Mouse (Mus musculus) limb, embryonic 14.5 days (tissue): ENCODE measurements around the gene Mettl7a1. TPM values are rescaled to one million over a fixed set of nuclear protein-coding genes. Genes with fewer than 3 reads are reported as not detected.
"Not testable (repeated sequence)": the region's sequence is repeated elsewhere in the genome, so short reads cannot be mapped to it uniquely, and the experiment has no call there.

Experiments used
- ATAC-seq: fragments of 200-750 bp; cut with Nextera tagmentation; 2 replicates; pipeline ENCODE4 v1.8.0; 2017; ENCODE audit warnings: low read depth, moderate number of reproducible peaks, moderate TSS enrichment; ENCODE audit not compliant: low FRiP score
- DNase-seq: peaks from one replicate; pipeline ENCODE4 v3.0.0-alpha.2; 2015; ENCODE audit warnings: low spot score
- H3K27ac ChIP-seq: fragments of 300-500 bp; sonication (generic); replicated peaks from 2 replicates; pipeline ENCODE4 v1.5.1; 2014; ENCODE audit warnings: low read depth, mild to moderate bottlenecking, low read length, moderate library complexity, mixed read lengths
- H3K27me3 ChIP-seq: fragments of 300-500 bp; sonication (generic); 2 replicates; pipeline ENCODE4 v1.6.1; 2014; ENCODE audit warnings: low read length, mixed read lengths; ENCODE audit not compliant: control insufficient read depth, insufficient read depth
- H3K36me3 ChIP-seq: fragments of 300-500 bp; sonication (generic); 2 replicates; pipeline ENCODE4 v1.6.1; 2014; ENCODE audit warnings: mild to moderate bottlenecking, low read length, moderate library complexity, mixed read lengths; ENCODE audit not compliant: control insufficient read depth, insufficient read depth
- H3K4me1 ChIP-seq: fragments of 300-500 bp; sonication (generic); 2 replicates; pipeline ENCODE4 v1.6.1; 2014; ENCODE audit warnings: antibody characterized with exemption, low read length, mixed read lengths; ENCODE audit not compliant: control insufficient read depth, insufficient read depth
- H3K4me2 ChIP-seq: fragments of 300-500 bp; sonication (generic); replicated peaks from 2 replicates; pipeline ENCODE4 v1.6.1; 2014; ENCODE audit warnings: low read depth, mild to moderate bottlenecking, low read length, moderate library complexity; ENCODE audit not compliant: severe bottlenecking
- H3K4me3 ChIP-seq: fragments of 300-500 bp; sonication (generic); replicated peaks from 2 replicates; pipeline ENCODE4 v1.5.1; 2014; ENCODE audit warnings: low read length
- H3K9ac ChIP-seq: fragments of 300-500 bp; sonication (generic); 2 replicates; pipeline ENCODE4 v1.6.1; 2014; ENCODE audit warnings: mild to moderate bottlenecking, low read depth, low read length, moderate library complexity; ENCODE audit not compliant: severe bottlenecking
- H3K9me3 ChIP-seq: fragments of 300-500 bp; sonication (generic); 2 replicates; pipeline ENCODE4 v1.6.1; 2016; ENCODE audit warnings: low read length; ENCODE audit not compliant: control insufficient read depth
- POLR2A ChIP-seq: fragments of 200-500 bp; IDR thresholded peaks from 2 replicates; pipeline ENCODE4 v1.8.0; 2012; ENCODE audit warnings: inconsistent platforms, mild to moderate bottlenecking, moderate library complexity, borderline replicate concordance; ENCODE audit not compliant: insufficient read depth, insufficient read length; ENCODE audit errors: extremely low read depth
- WGBS: fragments of 180-500 bp; shearing (Covaris S2); extraction: QIAGEN DNeasy Blood & Tissue Kit; methylation state at CpG from one replicate; pipeline ENCODE4 v1.1.7; 2014; 5-methylcytosine and 5-hydroxymethylcytosine counted together
- polyA plus RNA-seq, 2 experiments: library from polyadenylated mRNA; depleted of rRNA in 1 of 2; stranded (reverse) in 1 of 2; unstranded in 1 of 2; fragments of >200 nt; fragmentation: Nextera tagmentation in 1 of 2; extraction: Ambion mirVana in 1 of 2; gene quantifications; 2 replicates each; pipeline versions ENCODE4 v1.2.1 to v1.2.3; 2012 to 2014

The Mettl7a1 gene
- 12.2 and 14.9 TPM in 2 replicates for polyA plus RNA-seq (2012; rRNA removed)
- polyA plus RNA-seq (2014; fragmentation: Nextera tagmentation; extraction: Ambion mirVana): 3.0 and 4.1 TPM in 2 replicates

GRCm38 (mm10) chr15:100304019-100304991, at the start of gene Mettl7a1:
TSS of gene Mettl7a1 (plus strand) at chr15:100304140.
- no peaks in the 10 kb centered on the region for H3K27me3 ChIP-seq
- peak within 1 kb of the TSS; percentile 90 for H3K4me2 ChIP-seq
- 5% methylated on average over 16 of the region's 30 CpGs for WGBS
- DNase-seq (peak; percentile 79), ATAC-seq (peak; percentile 68)
- peak within 1 kb of the TSS; percentile 60 for H3K9ac ChIP-seq
- H3K27ac ChIP-seq: peak within 1 kb of the TSS; percentile 68
- 0 out of 2 replicates have a peak, but pooled peaks cover 3% of the 10 kb centered on the region for H3K4me1 ChIP-seq
- no peaks in the 10 kb centered on the region for H3K9me3 ChIP-seq
- peak within 1 kb of the TSS; percentile 47 for H3K4me3 ChIP-seq
- 0 out of 2 replicates have a peak, but pooled peaks have one; percentile 55 for TF ChIP-seq POLR2A
- no peaks in the 10 kb centered on the region for H3K36me3 ChIP-seq

- ATAC-seq: no peak
- H3K27me3 ChIP-seq: no peaks in the 10 kb centered on the region
- no peak overlapping the region for H3K27ac ChIP-seq
- no peak overlapping the region for H3K4me2 ChIP-seq
- WGBS: 88% methylated on average over 6 of the region's 6 CpGs
- no peak for DNase-seq
- H3K36me3 ChIP-seq: peaks cover 78% of the 10 kb centered on the region
- H3K4me1 ChIP-seq: no peaks in the 10 kb centered on the region
- H3K9ac ChIP-seq: no peak overlapping the region
- H3K4me3 ChIP-seq: no peak overlapping the region
- TF ChIP-seq POLR2A: no peak
- H3K9me3 ChIP-seq: no peaks in the 10 kb centered on the region
Measured at GRCm38 (mm10) chr15:100256386-100256785, 47.6 kb upstream of the Mettl7a1 start.

GRCm38 (mm10) chr15:100257305-100257704, 46.6 kb upstream of the Mettl7a1 start:
- no peak for ATAC-seq
- H3K9me3 ChIP-seq: no peaks in the 10 kb centered on the region
- H3K27me3 ChIP-seq: no peaks in the 10 kb centered on the region
- no peak overlapping the region for H3K4me3 ChIP-seq
- H3K4me1 ChIP-seq: no peaks in the 10 kb centered on the region
- H3K4me2 ChIP-seq: no peak overlapping the region
- no peak for DNase-seq
- no peak for TF ChIP-seq POLR2A
- no peak overlapping the region for H3K9ac ChIP-seq
- H3K36me3 ChIP-seq: peaks cover 72% of the 10 kb centered on the region
- no peak overlapping the region for H3K27ac ChIP-seq
- 89% methylated on average over 5 of the region's 5 CpGs for WGBS

GRCm38 (mm10) chr15:100258646-100259425, 45.1 kb upstream of the Mettl7a1 start:
- no peak for TF ChIP-seq POLR2A
- Histone ChIP-seq H3K27ac (no peak overlapping the region), H3K4me1 (no peaks in the 10 kb centered on the region), H3K9me3 (no peaks in the 10 kb centered on the region), H3K4me2 (no peak overlapping the region), H3K4me3 (no peak overlapping the region), H3K9ac (no peak overlapping the region), H3K36me3 (peaks cover 59% of the 10 kb centered on the region), H3K27me3 (no peaks in the 10 kb centered on the region)
- 93% methylated on average over 7 of the region's 7 CpGs for WGBS
- DNase-seq: no peak
- ATAC-seq: no peak

GRCm38 (mm10) chr15:100260351-100260750, 43.6 kb upstream of the Mettl7a1 start:
- not testable (repeated sequence) for H3K27ac ChIP-seq, ATAC-seq, H3K4me1 ChIP-seq, H3K4me3 ChIP-seq, H3K9me3 ChIP-seq, H3K9ac ChIP-seq, DNase-seq, H3K4me2 ChIP-seq, H3K27me3 ChIP-seq
- 87% methylated on average over 6 of the region's 7 CpGs for WGBS
- peaks cover 44% of the 10 kb centered on the region for H3K36me3 ChIP-seq
